Mouse (Mus musculus) left cerebral cortex, postnatal 25 days (tissue): Measurements from ENCODE around the gene Nectin2. TPM values are rescaled to one million over a fixed set of nuclear protein-coding genes. Genes with fewer than 3 reads are reported as not detected.

Experiments used
- DNase-seq, 2 experiments: peaks; one replicate each; pipeline ENCODE4 v3.0.0; 2022; ENCODE audit warnings: low spot score in 2 of 2, mixed read lengths in 1 of 2
- intact Hi-C: fragments of 180-260 bp; cut with DNase I; formaldehyde crosslinking; loops from one replicate; pipeline ENCODE4 v1.15.1; 2025
- total RNA-seq, 2 experiments: library from RNA; stranded (reverse); gene quantifications; 2 replicates each; pipeline ENCODE4 v1.2.3; 2021

Nectin2 gene
- total RNA-seq, 2 experiments from 2014 or later = 7.4 to 9.3 TPM

- peak; percentile 99 to 100 for DNase-seq
- intact Hi-C loops = loop anchor here (1.0 to 5.0 kb wide), 3 partner anchors 35 to 793 kb away; partner anchors contain the start of genes Clptm1 and Nectin2
These were observed 34.8 kb downstream of the Nectin2 start, which contains the start of gene Tomm40 for GRCm38 (mm10) chr7:19715239-19716054. Tomm40 (minus strand) TSS chr7:19715438.

GRCm38 (mm10) chr7:19714836-19715235, 35.4 kb downstream of the Nectin2 start:
- intact Hi-C loops = loop anchor here (1.0 to 5.0 kb wide), 2 partner anchors 50 to 793 kb away; partner anchors contain the start of gene Clptm1
- DNase-seq = no peak

GRCm38 (mm10) chr7:19713598-19713997, 36.7 kb downstream of the Nectin2 start:
- intact Hi-C loops = loop anchor here (2.0 kb wide), 1 partner anchor 45 kb away; no protein-coding TSS in a partner anchor

GRCm38 (mm10) chr7:19713196-19713595, 37.1 kb downstream of the Nectin2 start:
- DNase-seq = no peak
- intact Hi-C loops = loop anchor here (2.0 kb wide), 1 partner anchor 44 kb away; no protein-coding TSS in a partner anchor

More at GRCm38 (mm10) chr7:19713598-19713997, 36.7 kb downstream of the Nectin2 start:
- DNase-seq = no peak

- intact Hi-C loops = loop anchor here (2.0 kb wide), 1 partner anchor 44 kb away; no protein-coding TSS in a partner anchor
- peak in 1 of 2 experiments; percentile 55 for DNase-seq
These were observed 37.9 kb downstream of the Nectin2 start for GRCm38 (mm10) chr7:19712414-19712813.

- no peak for DNase-seq
- intact Hi-C loops = no loop called here
These were observed 39.6 kb downstream of the Nectin2 start for GRCm38 (mm10) chr7:19710650-19711049.

GRCm38 (mm10) chr7:19705271-19705670, 45.0 kb downstream of the Nectin2 start:
- DNase-seq = no peak
- intact Hi-C loops = no loop called here

- intact Hi-C loops = loop anchor here (5.0 kb wide), 1 partner anchor 297 kb away; no protein-coding TSS in a partner anchor
These were observed 45.8 kb downstream of the Nectin2 start for GRCm38 (mm10) chr7:19704475-19704874.

GRCm38 (mm10) chr7:19702859-19703555, 47.3 kb downstream of the Nectin2 start:
- no peak for DNase-seq
- intact Hi-C loops = loop anchor here (5.0 kb wide), 1 partner anchor 296 kb away; no protein-coding TSS in a partner anchor

More at GRCm38 (mm10) chr7:19704475-19704874, 45.8 kb downstream of the Nectin2 start:
- DNase-seq = no peak

- intact Hi-C loops = loop anchor here (1.0 to 5.0 kb wide), 2 partner anchors 36 to 294 kb away; partner anchors contain the start of gene Clptm1
- peak; percentile 57 to 73 for DNase-seq
These were observed 49.1 kb downstream of the Nectin2 start for GRCm38 (mm10) chr7:19701069-19701761.

- intact Hi-C loops = loop anchor here (1.0 to 5.0 kb wide), 2 partner anchors 35 to 293 kb away; partner anchors contain the start of gene Clptm1
- no peak for DNase-seq
These were observed 49.8 kb downstream of the Nectin2 start for GRCm38 (mm10) chr7:19700299-19701068.

GRCm38 (mm10) chr7:19699827-19700148, 50.5 kb downstream of the Nectin2 start:
- no peak for DNase-seq
- intact Hi-C loops = loop anchor here (1.0 to 5.0 kb wide), 2 partner anchors 30 to 292 kb away; no protein-coding TSS in a partner anchor

GRCm38 (mm10) chr7:19698907-19699826, 51.1 kb downstream of the Nectin2 start, which contains the start of gene Apoe:
Apoe (minus strand) TSS chr7:19699188.
- intact Hi-C loops = loop anchor here (1.0 kb wide), 1 partner anchor 30 kb away; no protein-coding TSS in a partner anchor
- peak; percentile 44 to 72 for DNase-seq

GRCm38 (mm10) chr7:19697949-19698906, 52.1 kb downstream of the Nectin2 start:
- intact Hi-C loops = no loop called here
- DNase-seq = no peak

- DNase-seq = no peak
- intact Hi-C loops = no loop called here
These were observed 53.9 kb downstream of the Nectin2 start for GRCm38 (mm10) chr7:19696336-19696873.

GRCm38 (mm10) chr7:19695881-19696280, 54.4 kb downstream of the Nectin2 start:
- DNase-seq = no peak
- intact Hi-C loops = no loop called here
